Mouse (Mus musculus): ENCODE data around the gene Dusp22.

Dusp22 gene

DNA sequence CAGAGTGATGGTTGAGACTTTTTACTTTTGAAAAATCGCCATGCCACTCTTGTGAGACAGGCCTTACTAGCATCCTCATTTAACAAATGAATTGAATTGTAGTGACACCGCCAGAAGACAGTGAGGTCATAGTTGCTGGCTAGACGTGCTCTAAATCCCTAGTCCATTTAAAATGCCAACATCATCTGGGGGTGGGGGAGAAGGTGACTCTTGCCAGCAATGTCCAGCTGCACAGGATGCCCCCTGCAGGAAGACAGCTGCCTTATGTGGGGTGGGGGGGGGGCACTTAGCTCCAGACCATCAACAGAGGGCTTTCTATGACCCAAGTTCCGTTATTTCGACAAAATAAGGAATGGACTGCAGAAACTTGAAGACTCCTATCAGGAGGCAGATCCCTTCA is 56.8 kb downstream of the Dusp22 start:
- no peak for DNase-seq (ENCODE audit: low read depth, low spot score)
- Histone ChIP-seq H3K36me3 (ENCODE audit: control insufficient read depth, insufficient read depth, low read length, poor library complexity, severe bottlenecking) (no peaks in the 10 kb centered on the region; the same call in 1 of the 2 replicates), H3K27me3 (ENCODE audit: control insufficient read depth, insufficient read depth, low read length, poor library complexity, severe bottlenecking) (no peaks in the 10 kb centered on the region)

- Histone ChIP-seq H3K27me3 (ENCODE audit: control insufficient read depth, insufficient read depth, low read length, poor library complexity, severe bottlenecking) (no peaks in the 10 kb centered on the region), H3K36me3 (ENCODE audit: control insufficient read depth, insufficient read depth, low read length, poor library complexity, severe bottlenecking) (no peaks in the 10 kb centered on the region)
- DNase-seq (ENCODE audit: low read depth, low spot score), result no peak
Measured at GRCm38 (mm10) chr13:30722601-30723000, 62.8 kb downstream of the Dusp22 start.

DNA sequence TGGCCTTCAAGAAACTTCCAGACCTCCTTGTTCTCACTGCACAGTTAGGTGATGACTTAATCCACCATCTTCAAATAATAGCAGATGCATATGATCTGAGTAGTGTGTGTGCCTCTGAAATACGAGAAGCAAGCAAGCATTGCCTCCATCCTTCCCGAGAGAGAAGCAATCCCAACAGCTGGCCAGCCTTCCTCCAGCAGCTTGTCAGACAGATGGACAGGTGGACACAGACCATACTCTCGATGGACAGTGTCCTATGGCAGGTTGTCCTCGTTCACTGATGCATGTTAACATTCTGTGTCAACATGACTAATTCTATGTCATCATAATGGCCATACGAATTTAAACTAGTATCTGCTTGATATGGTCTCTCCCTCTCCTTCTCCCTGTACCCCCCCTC is 63.5 kb downstream of the Dusp22 start:
- no peak for DNase-seq (ENCODE audit: low read depth, low spot score)
- Histone ChIP-seq H3K36me3 (ENCODE audit: control insufficient read depth, insufficient read depth, low read length, poor library complexity, severe bottlenecking) (no peaks in the 10 kb centered on the region), H3K27me3 (ENCODE audit: control insufficient read depth, insufficient read depth, low read length, poor library complexity, severe bottlenecking) (no peaks in the 10 kb centered on the region)

GRCm38 (mm10) chr13:30723858-30724257 is 64.1 kb downstream of the Dusp22 start:
- Histone ChIP-seq H3K27me3 (ENCODE audit: control insufficient read depth, insufficient read depth, low read length, poor library complexity, severe bottlenecking) (no peaks in the 10 kb centered on the region), H3K36me3 (ENCODE audit: control insufficient read depth, insufficient read depth, low read length, poor library complexity, severe bottlenecking) (no peaks in the 10 kb centered on the region)
- DNase-seq (ENCODE audit: low read depth, low spot score), result no peak

- Histone ChIP-seq H3K36me3 (ENCODE audit: control insufficient read depth, insufficient read depth, low read length, poor library complexity, severe bottlenecking) (no peaks in the 10 kb centered on the region), H3K27me3 (ENCODE audit: control insufficient read depth, insufficient read depth, low read length, poor library complexity, severe bottlenecking) (no peaks in the 10 kb centered on the region)
- no peak for DNase-seq (ENCODE audit: low read depth, low spot score)
Measured at GRCm38 (mm10) chr13:30724691-30725271, 65.0 kb downstream of the Dusp22 start.

DNA sequence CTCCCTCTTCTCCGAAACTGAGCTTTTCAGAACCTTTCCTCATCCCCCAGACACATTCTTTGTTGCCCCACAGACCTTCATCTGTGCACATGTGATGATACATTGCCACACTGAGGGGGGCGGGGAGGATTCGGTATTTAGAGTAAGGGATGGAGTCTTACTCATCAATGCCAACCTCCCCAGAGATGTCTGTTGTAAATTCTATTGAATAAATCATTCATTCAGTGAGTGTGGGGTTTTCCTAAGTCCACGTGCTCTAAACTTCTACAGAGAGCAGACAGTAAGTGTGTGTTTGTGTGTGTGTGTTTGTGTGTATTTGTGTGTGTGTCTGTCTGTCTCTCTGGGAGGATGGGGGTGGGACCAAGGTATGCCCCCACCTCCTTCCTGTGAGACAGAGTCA is 67.1 kb downstream of the Dusp22 start:
- no peaks in the 10 kb centered on the region for H3K27me3 ChIP-seq (ENCODE audit: control insufficient read depth, insufficient read depth, low read length, poor library complexity, severe bottlenecking)
- H3K36me3 ChIP-seq (ENCODE audit: control insufficient read depth, insufficient read depth, low read length, poor library complexity, severe bottlenecking), result no peaks in the 10 kb centered on the region
- no peak for DNase-seq (ENCODE audit: low read depth, low spot score)

GRCm38 (mm10) chr13:30728155-30728554 is 68.4 kb downstream of the Dusp22 start:
- DNase-seq (ENCODE audit: low read depth, low spot score), result peak; percentile 73

GRCm38 (mm10) chr13:30729245-30729644 is 69.4 kb downstream of the Dusp22 start:
- DNase-seq (ENCODE audit: low read depth, low spot score), result no peak
- Histone ChIP-seq H3K27me3 (ENCODE audit: control insufficient read depth, insufficient read depth, low read length, poor library complexity, severe bottlenecking) (no peaks in the 10 kb centered on the region), H3K36me3 (ENCODE audit: control insufficient read depth, insufficient read depth, low read length, poor library complexity, severe bottlenecking) (no peaks in the 10 kb centered on the region)

More at GRCm38 (mm10) chr13:30728155-30728554, 68.4 kb downstream of the Dusp22 start:
- no peaks in the 10 kb centered on the region for H3K36me3 ChIP-seq (ENCODE audit: control insufficient read depth, insufficient read depth, low read length, poor library complexity, severe bottlenecking)
- H3K27me3 ChIP-seq (ENCODE audit: control insufficient read depth, insufficient read depth, low read length, poor library complexity, severe bottlenecking), result no peaks in the 10 kb centered on the region

- H3K36me3 ChIP-seq (ENCODE audit: control insufficient read depth, insufficient read depth, low read length, poor library complexity, severe bottlenecking), result no peaks in the 10 kb centered on the region
- DNase-seq (ENCODE audit: low read depth, low spot score), result peak; percentile 55
- H3K27me3 ChIP-seq (ENCODE audit: control insufficient read depth, insufficient read depth, low read length, poor library complexity, severe bottlenecking), result no peaks in the 10 kb centered on the region
Measured at GRCm38 (mm10) chr13:30730104-30730793, 70.5 kb downstream of the Dusp22 start.

DNA sequence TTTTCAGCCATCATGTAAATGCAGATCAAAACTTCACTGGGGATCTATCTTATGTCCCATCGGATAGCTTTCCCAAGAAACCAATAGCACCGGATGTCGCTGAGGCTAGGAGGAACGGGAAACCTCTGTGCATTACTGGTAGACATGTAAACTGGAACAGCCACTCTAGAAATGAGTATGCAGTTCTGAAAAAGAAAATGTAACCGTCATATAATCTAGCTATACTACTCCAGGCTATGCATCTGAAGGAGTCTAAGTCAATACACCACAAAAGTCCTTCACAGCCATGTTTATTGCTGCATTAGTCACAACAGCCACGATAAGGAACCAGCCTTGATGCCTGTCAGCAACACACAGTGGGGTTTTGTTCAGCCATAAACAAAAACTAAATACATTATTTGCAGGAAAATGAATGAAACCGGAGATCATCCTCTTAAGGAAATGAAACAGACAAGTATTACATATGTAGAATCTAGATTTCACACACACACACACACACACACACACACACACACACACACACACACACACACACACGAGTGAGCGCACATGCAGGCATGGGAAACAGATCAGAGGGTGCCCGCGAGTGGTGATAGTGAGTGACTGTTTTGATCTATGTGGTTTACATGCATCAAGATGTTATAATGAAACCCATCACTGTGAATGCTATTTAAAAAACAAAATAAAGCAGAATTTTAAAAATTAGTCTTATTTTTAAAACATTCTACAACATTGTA is 73.1 kb downstream of the Dusp22 start:
- no peaks in the 10 kb centered on the region for H3K36me3 ChIP-seq (ENCODE audit: control insufficient read depth, insufficient read depth, low read length, poor library complexity, severe bottlenecking)
- no peaks in the 10 kb centered on the region for H3K27me3 ChIP-seq (ENCODE audit: control insufficient read depth, insufficient read depth, low read length, poor library complexity, severe bottlenecking)
- no peak for DNase-seq (ENCODE audit: low read depth, low spot score)

- no peaks in the 10 kb centered on the region for H3K36me3 ChIP-seq (ENCODE audit: control insufficient read depth, insufficient read depth, low read length, poor library complexity, severe bottlenecking)
- no peaks in the 10 kb centered on the region for H3K27me3 ChIP-seq (ENCODE audit: control insufficient read depth, insufficient read depth, low read length, poor library complexity, severe bottlenecking)
- DNase-seq (ENCODE audit: low read depth, low spot score), result peak; percentile 82
Measured at GRCm38 (mm10) chr13:30736721-30737120, 76.9 kb downstream of the Dusp22 start.

- no peaks in the 10 kb centered on the region for H3K27me3 ChIP-seq (ENCODE audit: control insufficient read depth, insufficient read depth, low read length, poor library complexity, severe bottlenecking)
- no peaks in the 10 kb centered on the region for H3K36me3 ChIP-seq (ENCODE audit: control insufficient read depth, insufficient read depth, low read length, poor library complexity, severe bottlenecking)
- peak; percentile 59 for DNase-seq (ENCODE audit: low read depth, low spot score)
Measured at GRCm38 (mm10) chr13:30737257-30737656, 77.5 kb downstream of the Dusp22 start.

GRCm38 (mm10) chr13:30738310-30738840 is 78.6 kb downstream of the Dusp22 start:
- no peaks in the 10 kb centered on the region for H3K36me3 ChIP-seq (ENCODE audit: control insufficient read depth, insufficient read depth, low read length, poor library complexity, severe bottlenecking)
- no peaks in the 10 kb centered on the region for H3K27me3 ChIP-seq (ENCODE audit: control insufficient read depth, insufficient read depth, low read length, poor library complexity, severe bottlenecking)
- no peak for DNase-seq (ENCODE audit: low read depth, low spot score)

DNA sequence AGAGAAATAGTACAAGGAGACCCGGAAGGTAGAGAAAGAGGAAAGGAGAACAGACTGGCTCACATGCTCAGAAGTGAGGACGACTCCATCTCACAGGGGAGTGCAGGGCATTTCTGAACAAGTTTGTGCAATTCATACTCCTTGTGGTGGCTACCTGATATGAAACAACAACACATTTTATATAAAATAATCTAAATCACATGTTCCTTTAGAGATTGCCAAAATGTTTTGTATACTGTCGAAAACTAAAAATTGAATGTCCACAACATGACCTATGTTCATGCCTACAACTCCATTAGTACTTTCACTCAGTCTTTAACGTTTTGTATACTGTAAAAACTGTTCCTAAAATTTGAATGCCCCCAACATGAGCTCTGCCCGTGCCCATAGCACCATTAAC is 81.4 kb downstream of the Dusp22 start:
- Histone ChIP-seq H3K27me3 (ENCODE audit: control insufficient read depth, insufficient read depth, low read length, poor library complexity, severe bottlenecking) (no peaks in the 10 kb centered on the region), H3K36me3 (ENCODE audit: control insufficient read depth, insufficient read depth, low read length, poor library complexity, severe bottlenecking) (no peaks in the 10 kb centered on the region)
- no peak for DNase-seq (ENCODE audit: low read depth, low spot score)

GRCm38 (mm10) chr13:30742411-30742970 is 82.7 kb downstream of the Dusp22 start:
- H3K27me3 ChIP-seq (ENCODE audit: control insufficient read depth, insufficient read depth, low read length, poor library complexity, severe bottlenecking), result no peaks in the 10 kb centered on the region
- DNase-seq (ENCODE audit: low read depth, low spot score), result no peak
- H3K36me3 ChIP-seq (ENCODE audit: control insufficient read depth, insufficient read depth, low read length, poor library complexity, severe bottlenecking), result no peaks in the 10 kb centered on the region
